Mouse (Mus musculus) testis, postnatal 14 days (tissue): ENCODE measurements at regions not wholly inside any gene's neighbourhood (a gene's known extent, or its start where the extent isn't known, plus 50 kb on each side); places are given as distances from the start of the nearest gene placed in this dataset.

ENCODE experiments used
- DNase-seq: peaks from one replicate; pipeline ENCODE4 v3.0.0; 2021; ENCODE audit warnings: low spot score

- no peak for DNase-seq
These were observed 97.8 kb upstream of the Tcf21 start for GRCm38 (mm10) chr10:22917797-22918196.

GRCm38 (mm10) chr10:22915785-22916514, 96.0 kb upstream of the Tcf21 start:
- no peak for DNase-seq

- peak; percentile 50 for DNase-seq
These were observed 93.1 kb upstream of the Tcf21 start for GRCm38 (mm10) chr10:22913112-22913511.

GRCm38 (mm10) chr10:22908640-22909039, 88.7 kb upstream of the Tcf21 start:
- DNase-seq, result no peak

- no peak for DNase-seq
These were observed 85.3 kb upstream of the Tcf21 start for GRCm38 (mm10) chr10:22905281-22905680.

GRCm38 (mm10) chr10:22893442-22893985, 73.5 kb upstream of the Tcf21 start:
- no peak for DNase-seq

- no peak for DNase-seq
These were observed 67.5 kb upstream of the Tcf21 start for GRCm38 (mm10) chr10:22887451-22887850.

- no peak for DNase-seq
These were observed 59.7 kb upstream of the Tcf21 start for GRCm38 (mm10) chr10:22879714-22880113.

GRCm38 (mm10) chr10:22877536-22878130, 57.7 kb upstream of the Tcf21 start:
- no peak for DNase-seq

- DNase-seq, result no peak
These were observed 57.1 kb upstream of the Tcf21 start for GRCm38 (mm10) chr10:22877028-22877427.

- peak; percentile 52 for DNase-seq
These were observed 55.7 kb upstream of the Tcf21 start for GRCm38 (mm10) chr10:22875675-22876074.

GRCm38 (mm10) chr10:22875181-22875580, 55.2 kb upstream of the Tcf21 start:
- peak; percentile 69 for DNase-seq
